Mouse (Mus musculus) ES-Bruce4 (cell line): ENCODE data around the gene Ifna2. TPM values are rescaled to one million over a fixed set of nuclear protein-coding genes. Genes with fewer than 3 reads are reported as not detected.

ENCODE experiments used
- H3K27ac ChIP-seq: 2 replicates; pipeline ENCODE4 v1.5.1; 2012; ENCODE audit warnings: low read length, inconsistent platforms; ENCODE audit not compliant: insufficient read depth
- H3K27me3 ChIP-seq: 2 replicates; pipeline ENCODE4 v1.6.1; 2012; ENCODE audit warnings: mild to moderate bottlenecking, low read length, inconsistent platforms; ENCODE audit not compliant: control insufficient read depth, poor library complexity, insufficient read depth, severe bottlenecking
- H3K36me3 ChIP-seq: 2 replicates; pipeline ENCODE4 v1.6.1; 2012; ENCODE audit warnings: inconsistent platforms, mild to moderate bottlenecking, low read length, moderate library complexity; ENCODE audit not compliant: control insufficient read depth, poor library complexity, insufficient read depth, severe bottlenecking
- H3K4me1 ChIP-seq: one replicate; pipeline ENCODE4 v1.8.1; 2011; ENCODE audit warnings: low read length; ENCODE audit not compliant: control insufficient read depth, insufficient read depth
- H3K4me3 ChIP-seq: 2 replicates; pipeline ENCODE4 v1.5.1; 2011; ENCODE audit warnings: low read depth, mild to moderate bottlenecking, low read length
- H3K9ac ChIP-seq: 2 replicates; pipeline ENCODE4 v1.6.1; 2012; ENCODE audit warnings: low read depth, mild to moderate bottlenecking, inconsistent platforms; ENCODE audit not compliant: poor library complexity, severe bottlenecking
- H3K9me3 ChIP-seq: replicated peaks from 2 replicates; pipeline ENCODE4 v1.6.1; 2012; ENCODE audit warnings: mild to moderate bottlenecking, low read length, inconsistent platforms; ENCODE audit not compliant: control insufficient read depth, poor library complexity, insufficient read depth, severe bottlenecking
- CTCF ChIP-seq: IDR thresholded peaks from one replicate; pipeline ENCODE4 v1.8.1; 2011; ENCODE audit warnings: low read depth, low read length
- EP300 ChIP-seq: IDR thresholded peaks from 2 replicates; pipeline ENCODE4 v1.6.1; 2011; ENCODE audit warnings: low read depth, low read length; ENCODE audit not compliant: insufficient read depth
- POLR2A ChIP-seq: IDR thresholded peaks from one replicate; pipeline ENCODE4 v1.8.1; 2011; ENCODE audit warnings: low read length; ENCODE audit not compliant: insufficient read depth
- polyA plus RNA-seq: library from polyadenylated mRNA; stranded (reverse); fragments of >200 nt; gene quantifications from 2 replicates; pipeline ENCODE4 v1.2.4, GENCODE M21; 2011; ENCODE audit warnings: low read depth; ENCODE audit not compliant: missing spikeins, insufficient read depth, insufficient read length

The Ifna2 gene
- not detected in 2 replicates for polyA plus RNA-seq

DNA sequence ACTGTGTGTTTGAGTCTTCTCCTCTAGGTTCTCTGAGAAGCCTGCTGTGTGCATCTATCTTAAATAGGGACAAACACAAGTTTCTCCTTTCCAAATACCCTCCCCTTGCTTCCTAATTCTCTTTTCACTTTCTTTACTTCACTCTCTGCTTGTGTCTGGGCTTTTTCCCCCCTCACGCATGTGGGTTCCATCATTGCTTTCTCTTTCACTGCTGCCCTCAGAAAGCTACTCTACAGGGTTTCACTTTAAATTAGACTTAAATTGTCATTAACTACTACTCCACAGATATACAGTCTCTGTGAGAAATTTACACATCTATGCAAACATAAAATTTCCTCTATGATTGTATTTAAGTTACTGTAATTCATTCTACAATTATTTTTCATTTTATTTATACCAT is at the start of gene Ifna2:
Ifna2 (minus strand) TSS at position 101 of the 400 bp plus-strand sequence.
- H3K4me3 ChIP-seq = no peak within 1 kb of the TSS
- H3K36me3 ChIP-seq = no peaks in the 10 kb centered on the region
- H3K27ac ChIP-seq = no peak within 1 kb of the TSS
- H3K9ac ChIP-seq = no peak within 1 kb of the TSS
- TF ChIP-seq POLR2A (no peak), EP300 (no peak), CTCF (no peak)
- H3K9me3 ChIP-seq = no peaks in the 10 kb centered on the region; the same call in 1 of the 2 replicates
- no peaks in the 10 kb centered on the region for H3K27me3 ChIP-seq
- H3K4me1 ChIP-seq = no peaks in the 10 kb centered on the region

DNA sequence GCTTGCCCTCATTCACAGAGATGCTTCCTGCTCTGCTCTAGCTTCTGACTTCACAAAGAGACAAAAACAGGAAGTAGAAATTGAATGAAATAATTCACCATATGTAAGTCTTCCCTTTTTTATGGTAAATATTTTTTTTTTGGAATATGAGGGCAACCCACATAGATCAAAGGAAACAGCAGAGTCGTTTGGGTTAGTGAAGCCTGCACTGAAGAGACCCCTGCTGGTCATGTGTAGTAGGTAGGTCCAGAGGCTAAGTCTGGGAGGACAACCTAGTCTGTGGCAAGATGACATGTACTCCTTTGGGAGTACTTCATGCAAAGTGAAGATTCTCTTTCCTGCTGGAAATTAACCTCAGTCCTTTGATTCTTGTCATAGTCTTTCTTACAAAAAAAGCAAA is 43.6 kb upstream of the Ifna2 start:
- Histone ChIP-seq H3K9ac (no peak overlapping the region), H3K4me3 (no peak overlapping the region)
- TF ChIP-seq EP300 (no peak), POLR2A (no peak), CTCF (peak; percentile 20)

DNA sequence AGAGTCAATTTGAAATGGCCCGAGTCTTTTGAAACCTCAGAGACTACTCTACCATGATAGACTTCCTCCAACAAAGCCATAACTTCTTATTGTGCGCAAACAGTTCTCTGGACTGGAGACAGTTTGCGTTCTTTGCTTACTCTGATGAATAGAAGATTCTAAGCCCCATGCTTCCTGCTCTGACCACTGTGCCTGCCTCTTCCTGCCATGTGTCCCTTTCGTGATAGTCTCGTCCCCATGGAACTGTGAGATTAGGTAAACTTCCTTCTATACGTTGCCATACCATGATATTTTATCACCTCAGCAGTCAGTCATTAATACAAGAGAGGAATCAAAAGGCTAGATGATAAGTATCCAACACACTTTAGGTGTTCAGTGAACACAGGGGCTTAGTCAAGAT is 43.0 kb upstream of the Ifna2 start:
- TF ChIP-seq CTCF (no peak), EP300 (no peak), POLR2A (no peak)
- no peak overlapping the region for H3K27ac ChIP-seq
- H3K4me1 ChIP-seq = no peaks in the 10 kb centered on the region

More for the DNA sequence above, 43.6 kb upstream of the Ifna2 start:
- no peak overlapping the region for H3K27ac ChIP-seq
- no peaks in the 10 kb centered on the region; the same call in 1 of the 2 replicates for H3K9me3 ChIP-seq
- H3K4me1 ChIP-seq = no peaks in the 10 kb centered on the region
- no peaks in the 10 kb centered on the region for H3K36me3 ChIP-seq
- no peaks in the 10 kb centered on the region for H3K27me3 ChIP-seq

DNA sequence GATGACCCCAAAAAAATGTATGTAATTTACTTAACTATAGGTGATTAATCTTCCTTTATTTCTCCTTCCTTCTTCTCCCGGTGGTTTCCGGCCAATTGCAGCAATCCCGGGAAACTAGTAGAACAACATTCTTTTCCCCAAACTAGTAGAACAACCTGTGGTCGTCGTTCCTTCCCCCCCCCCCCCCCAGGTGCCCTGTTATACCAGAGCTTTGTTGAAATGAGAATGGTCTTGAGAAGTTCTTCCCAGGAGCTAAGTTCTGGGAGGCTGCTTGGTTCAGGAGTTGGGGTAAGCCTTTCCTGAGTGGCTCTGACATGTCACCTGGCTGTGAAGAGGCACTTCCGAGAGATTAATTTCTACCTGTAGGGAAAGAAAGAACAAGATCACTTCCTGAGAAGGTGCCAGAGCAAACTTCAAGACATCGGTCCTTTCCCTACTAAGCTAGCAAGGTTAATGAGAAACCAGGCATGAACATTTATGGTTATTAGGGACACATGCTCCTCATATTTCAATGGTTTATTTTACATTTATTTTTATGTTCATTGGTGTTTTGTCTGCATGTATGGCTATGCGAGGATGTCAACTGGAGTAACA is 39.9 kb upstream of the Ifna2 start:
- Histone ChIP-seq H3K4me3 (no peak overlapping the region), H3K27ac (peak overlapping the region; percentile 81), H3K36me3 (peaks cover 17% of the 10 kb centered on the region), H3K4me1 (peaks cover 2% of the 10 kb centered on the region), H3K9ac (no peak overlapping the region), H3K27me3 (no peaks in the 10 kb centered on the region), H3K9me3 (peaks cover 8% of the 10 kb centered on the region)
- TF ChIP-seq CTCF = no peak
- no peak for TF ChIP-seq EP300
- no peak for TF ChIP-seq POLR2A

More for the DNA sequence above, 43.0 kb upstream of the Ifna2 start:
- Histone ChIP-seq H3K9me3 (no peaks in the 10 kb centered on the region; the same call in 1 of the 2 replicates), H3K9ac (no peak overlapping the region), H3K27me3 (no peaks in the 10 kb centered on the region), H3K4me3 (no peak overlapping the region), H3K36me3 (no peaks in the 10 kb centered on the region)

DNA sequence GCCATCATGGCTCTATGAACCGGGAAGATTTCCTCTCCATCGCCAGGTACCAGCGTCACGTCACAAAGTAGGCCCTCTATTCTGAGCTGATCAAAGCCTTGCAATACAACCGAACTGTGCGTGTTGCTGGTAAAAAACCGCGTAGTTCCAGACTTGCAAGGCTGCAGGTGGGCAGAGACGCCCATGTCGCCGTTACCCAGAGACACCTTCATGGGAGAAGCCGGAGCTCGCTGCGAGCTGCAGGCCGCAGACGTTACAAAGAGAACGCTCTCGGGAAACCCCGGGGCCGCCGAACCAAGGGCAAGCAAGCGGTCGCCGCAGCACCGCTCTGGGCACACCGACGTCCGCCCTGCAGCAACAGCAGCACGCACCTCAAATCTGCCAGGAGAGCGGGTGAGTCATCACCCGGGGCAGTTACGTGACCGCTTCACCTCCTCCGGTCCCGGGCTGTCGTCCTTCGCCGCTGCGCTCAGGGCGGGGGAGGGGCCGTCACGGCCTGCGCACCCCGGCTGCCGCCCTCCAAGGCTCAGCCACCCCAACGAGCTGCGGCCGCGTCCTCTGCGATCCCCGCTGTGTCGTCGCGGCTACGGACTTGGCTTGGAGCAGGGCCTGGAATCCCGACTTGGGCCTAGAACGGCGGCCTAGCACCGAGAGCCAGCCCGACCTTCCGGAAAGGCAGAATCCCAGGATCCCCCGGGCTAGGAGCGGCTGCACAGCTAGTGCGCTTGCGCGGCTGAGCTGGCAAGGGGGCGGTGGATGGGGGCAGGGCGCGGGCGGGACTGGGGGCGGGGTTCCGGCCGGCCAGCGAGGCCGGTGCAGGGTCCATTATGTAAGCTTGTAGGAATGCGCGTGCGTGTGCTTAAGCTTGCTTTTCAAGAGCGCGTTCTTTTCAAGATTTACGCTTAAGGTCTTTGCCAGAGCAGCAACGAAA is 38.3 kb upstream of the Ifna2 start, which contains the start of the genes Gm26566 and Klhl9:
Gm26566 (plus strand) TSS at position 15 of the 931 bp plus-strand sequence.
Klhl9 (minus strand) TSS at position 675 of the 931 bp plus-strand sequence.
- H3K27ac ChIP-seq = peak within 1 kb of the TSS; percentile 17
- peaks cover 2% of the 10 kb centered on the region for H3K4me1 ChIP-seq
- no peaks in the 10 kb centered on the region for H3K27me3 ChIP-seq
- H3K36me3 ChIP-seq = peaks cover 21% of the 10 kb centered on the region
- H3K4me3 ChIP-seq = peak within 1 kb of the TSS; percentile 69
- TF ChIP-seq CTCF (no peak), POLR2A (peak; percentile 16), EP300 (0 out of 2 replicates have a peak, but pooled peaks have one; percentile 15)
- peaks cover 8% of the 10 kb centered on the region; the same call in 1 of the 2 replicates for H3K9me3 ChIP-seq
- H3K9ac ChIP-seq = peak within 1 kb of the TSS; percentile 58
